Mouse (Mus musculus) hindbrain, embryonic 14.5 days (tissue): Measurements from ENCODE around the gene Smyd4. TPM values are rescaled to one million over a fixed set of nuclear protein-coding genes. Genes with fewer than 3 reads are reported as not detected.

Experiments
- ATAC-seq: fragments of 200-750 bp; cut with Nextera tagmentation; 2 replicates; pipeline ENCODE4 v1.8.0; 2017; ENCODE audit warnings: moderate number of reproducible peaks, mild to moderate bottlenecking, moderate TSS enrichment, moderate library complexity; ENCODE audit not compliant: low FRiP score
- DNase-seq: peaks from one replicate; pipeline ENCODE4 v3.0.0-alpha.2; 2015; ENCODE audit warnings: low spot score
- H3K27ac ChIP-seq: fragments of 300-500 bp; sonication (generic); 2 replicates; pipeline ENCODE4 v1.5.1; 2014; ENCODE audit warnings: mild to moderate bottlenecking, moderate library complexity
- H3K27me3 ChIP-seq: fragments of 300-500 bp; sonication (generic); 2 replicates; pipeline ENCODE4 v1.6.1; 2014; ENCODE audit warnings: mild to moderate bottlenecking, low read length, mixed read lengths; ENCODE audit not compliant: control insufficient read depth, insufficient read depth
- H3K36me3 ChIP-seq: fragments of 300-500 bp; sonication (generic); replicated peaks from 2 replicates; pipeline ENCODE4 v1.6.1; 2014; ENCODE audit not compliant: control insufficient read depth, insufficient read depth
- H3K4me1 ChIP-seq: fragments of 300-500 bp; sonication (generic); replicated peaks from 2 replicates; pipeline ENCODE4 v1.6.1; 2014; ENCODE audit warnings: antibody characterized with exemption, low read length, mixed read lengths; ENCODE audit not compliant: control insufficient read depth, insufficient read depth
- H3K4me2 ChIP-seq: fragments of 300-500 bp; sonication (generic); replicated peaks from 2 replicates; pipeline ENCODE4 v1.6.1; 2014; ENCODE audit warnings: mild to moderate bottlenecking, moderate library complexity
- H3K4me3 ChIP-seq: fragments of 300-500 bp; sonication (generic); replicated peaks from 2 replicates; pipeline ENCODE4 v1.5.1; 2014; ENCODE audit warnings: mild to moderate bottlenecking, low read length
- H3K9ac ChIP-seq: fragments of 300-500 bp; sonication (generic); 2 replicates; pipeline ENCODE4 v1.6.1; 2014
- H3K9me3 ChIP-seq: fragments of 300-500 bp; sonication (generic); 2 replicates; pipeline ENCODE4 v1.6.1; 2016; ENCODE audit warnings: low read length; ENCODE audit not compliant: control insufficient read depth
- WGBS: fragments of 180-500 bp; shearing (Covaris S2); extraction: QIAGEN DNeasy Blood & Tissue Kit; methylation state at CpG from one replicate; pipeline ENCODE4 v1.1.7; 2014; 5-methylcytosine and 5-hydroxymethylcytosine counted together
- polyA plus RNA-seq: library from polyadenylated mRNA; unstranded; fragments of >200 nt; fragmentation: Nextera tagmentation; extraction: Ambion mirVana; gene quantifications from 2 replicates; pipeline ENCODE4 v1.2.1, GENCODE M21; 2014

The Smyd4 gene
- 12.0 and 13.2 TPM in 2 replicates for polyA plus RNA-seq

GRCm38 (mm10) chr11:75348199-75348889 lies at the start of gene Smyd4, which contains the start of gene Rpa1:
Smyd4 (plus strand) TSS chr11:75348433.
Rpa1 (minus strand) TSS chr11:75348324.
- WGBS, result under 1% methylated on average over 56 of the region's 56 CpGs
- peak within 1 kb of the TSS; percentile 62 for H3K4me2 ChIP-seq
- peak within 1 kb of the TSS; percentile 73 for H3K4me3 ChIP-seq
- H3K27ac ChIP-seq, result 0 out of 2 replicates have a peak within 1 kb of the TSS, but pooled peaks have one; percentile 26
- H3K36me3 ChIP-seq, result no peaks in the 10 kb centered on the region
- H3K27me3 ChIP-seq, result no peaks in the 10 kb centered on the region
- H3K9me3 ChIP-seq, result no peaks in the 10 kb centered on the region
- peak within 1 kb of the TSS; percentile 58 for H3K9ac ChIP-seq
- ATAC-seq (peak; percentile 100), DNase-seq (peak; percentile 96)
- peaks cover 7% of the 10 kb centered on the region for H3K4me1 ChIP-seq

DNA sequence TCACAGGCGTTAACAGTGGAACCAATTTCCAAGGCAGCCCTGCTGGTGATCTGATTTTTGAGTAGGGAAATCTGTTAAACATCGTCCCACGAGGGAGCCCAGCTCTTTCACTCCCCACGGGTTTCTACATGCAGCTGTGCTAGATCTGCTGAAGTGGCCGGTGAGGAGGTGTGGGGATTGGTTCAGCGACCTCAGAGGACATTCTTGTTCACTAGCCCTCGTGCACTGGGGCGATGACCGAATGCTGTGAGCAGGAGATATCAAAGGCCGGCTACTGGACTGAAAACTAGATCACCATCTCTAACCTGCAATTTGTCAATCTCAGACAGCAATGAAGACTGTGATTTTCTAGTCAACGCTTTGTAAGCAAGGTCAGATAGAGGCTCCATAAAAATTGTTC lies 49.7 kb upstream of the Smyd4 start:
- 50% methylated on average over 11 of the region's 11 CpGs for WGBS
- ATAC-seq (no peak), DNase-seq (no peak)
- Histone ChIP-seq H3K9ac (no peak overlapping the region), H3K27me3 (no peaks in the 10 kb centered on the region), H3K27ac (no peak overlapping the region), H3K4me1 (peaks cover 25% of the 10 kb centered on the region), H3K9me3 (no peaks in the 10 kb centered on the region), H3K4me3 (no peak overlapping the region), H3K4me2 (no peak overlapping the region), H3K36me3 (peaks cover 16% of the 10 kb centered on the region; the same call in 1 of the 2 replicates)

DNA sequence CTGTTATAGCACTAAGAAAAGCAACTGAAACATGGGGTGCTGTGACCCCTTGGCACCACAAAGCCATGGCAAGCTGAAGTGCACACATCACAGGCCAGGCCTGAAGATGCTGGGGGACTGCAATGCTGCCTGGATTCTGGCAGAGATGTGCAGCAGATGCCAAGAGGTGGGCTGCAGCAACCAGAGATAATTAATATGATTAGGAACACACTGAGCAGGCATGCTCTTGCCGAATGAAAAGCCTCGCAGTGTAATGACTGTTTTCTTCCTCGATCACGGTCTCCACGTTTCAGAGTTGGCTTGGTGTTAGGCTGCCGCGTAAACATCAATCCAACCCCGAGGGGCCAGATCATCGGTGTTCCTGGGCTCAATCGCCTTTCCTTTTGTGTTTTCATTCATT lies 48.4 kb upstream of the Smyd4 start:
- no peak overlapping the region for H3K9ac ChIP-seq
- H3K4me1 ChIP-seq, result peaks cover 17% of the 10 kb centered on the region
- H3K4me3 ChIP-seq, result no peak overlapping the region
- DNase-seq, result no peak
- H3K36me3 ChIP-seq, result peaks cover 16% of the 10 kb centered on the region; the same call in 1 of the 2 replicates
- H3K4me2 ChIP-seq, result no peak overlapping the region
- H3K9me3 ChIP-seq, result no peaks in the 10 kb centered on the region
- H3K27me3 ChIP-seq, result no peaks in the 10 kb centered on the region
- 50% methylated on average over 10 of the region's 10 CpGs for WGBS
- ATAC-seq, result peak; percentile 53; the same call in 1 of the 2 replicates
- peak overlapping the region; percentile 70 for H3K27ac ChIP-seq

GRCm38 (mm10) chr11:75300954-75301353 lies 47.3 kb upstream of the Smyd4 start:
- peaks cover 25% of the 10 kb centered on the region for H3K36me3 ChIP-seq
- H3K9ac ChIP-seq, result no peak overlapping the region
- DNase-seq, result no peak
- H3K27ac ChIP-seq, result peak overlapping the region; percentile 70
- H3K4me1 ChIP-seq, result peaks cover 16% of the 10 kb centered on the region
- WGBS, result 74% methylated on average over 9 of the region's 9 CpGs
- no peak overlapping the region for H3K4me3 ChIP-seq
- no peak for ATAC-seq
- H3K4me2 ChIP-seq, result no peak overlapping the region
- H3K9me3 ChIP-seq, result no peaks in the 10 kb centered on the region
- H3K27me3 ChIP-seq, result no peaks in the 10 kb centered on the region

DNA sequence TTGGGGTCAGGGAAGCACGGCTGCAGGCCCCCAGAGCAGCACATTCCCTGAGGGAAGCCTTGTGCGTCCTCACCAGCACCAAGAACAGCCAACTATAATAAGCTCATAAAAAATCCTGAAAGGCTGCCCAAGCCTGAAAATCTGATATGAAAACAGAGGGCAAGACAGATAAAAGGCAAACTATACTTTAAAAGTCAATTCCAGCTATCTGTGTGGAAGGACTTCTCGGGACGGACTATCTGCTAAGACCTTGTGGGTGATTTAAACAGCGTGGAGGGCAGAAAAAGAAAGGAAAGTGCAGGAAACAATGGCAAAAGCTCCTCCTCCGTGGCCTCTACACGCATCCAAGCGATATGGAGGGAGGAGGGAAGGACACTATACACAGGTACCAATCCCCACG lies 43.4 kb upstream of the Smyd4 start:
- Histone ChIP-seq H3K27ac (no peak overlapping the region), H3K9me3 (no peaks in the 10 kb centered on the region), H3K4me1 (peaks cover 10% of the 10 kb centered on the region; the same call in 1 of the 2 replicates), H3K36me3 (peaks cover 57% of the 10 kb centered on the region), H3K27me3 (no peaks in the 10 kb centered on the region), H3K9ac (no peak overlapping the region), H3K4me2 (no peak overlapping the region), H3K4me3 (no peak overlapping the region)
- WGBS, result 84% methylated on average over 9 of the region's 9 CpGs
- ATAC-seq (no peak), DNase-seq (no peak)

- Histone ChIP-seq H3K9ac (no peak overlapping the region), H3K9me3 (no peaks in the 10 kb centered on the region), H3K4me2 (no peak overlapping the region), H3K36me3 (peaks cover 78% of the 10 kb centered on the region), H3K4me3 (no peak overlapping the region), H3K4me1 (no peaks in the 10 kb centered on the region), H3K27ac (no peak overlapping the region), H3K27me3 (no peaks in the 10 kb centered on the region)
- no peak for ATAC-seq
- no peak for DNase-seq
- 75% methylated on average over 4 of the region's 4 CpGs for WGBS
Observed at GRCm38 (mm10) chr11:75308650-75309049, 39.6 kb upstream of the Smyd4 start.

GRCm38 (mm10) chr11:75310813-75311212 lies 37.4 kb upstream of the Smyd4 start:
- Histone ChIP-seq H3K4me3 (no peak overlapping the region), H3K9ac (no peak overlapping the region), H3K36me3 (peaks cover 84% of the 10 kb centered on the region), H3K27me3 (no peaks in the 10 kb centered on the region), H3K27ac (no peak overlapping the region), H3K4me2 (no peak overlapping the region), H3K9me3 (no peaks in the 10 kb centered on the region), H3K4me1 (no peaks in the 10 kb centered on the region)
- no peak for ATAC-seq
- WGBS, result 85% methylated on average over 8 of the region's 8 CpGs
- no peak for DNase-seq

- H3K9ac ChIP-seq, result no peak overlapping the region
- ATAC-seq (no peak), DNase-seq (no peak)
- peaks cover 80% of the 10 kb centered on the region for H3K36me3 ChIP-seq
- no peak overlapping the region for H3K4me2 ChIP-seq
- H3K4me1 ChIP-seq, result no peaks in the 10 kb centered on the region
- no peaks in the 10 kb centered on the region for H3K9me3 ChIP-seq
- no peak overlapping the region for H3K27ac ChIP-seq
- 85% methylated on average over 6 of the region's 6 CpGs for WGBS
- H3K27me3 ChIP-seq, result no peaks in the 10 kb centered on the region
- H3K4me3 ChIP-seq, result no peak overlapping the region
Observed at GRCm38 (mm10) chr11:75311751-75312150, 36.5 kb upstream of the Smyd4 start.

DNA sequence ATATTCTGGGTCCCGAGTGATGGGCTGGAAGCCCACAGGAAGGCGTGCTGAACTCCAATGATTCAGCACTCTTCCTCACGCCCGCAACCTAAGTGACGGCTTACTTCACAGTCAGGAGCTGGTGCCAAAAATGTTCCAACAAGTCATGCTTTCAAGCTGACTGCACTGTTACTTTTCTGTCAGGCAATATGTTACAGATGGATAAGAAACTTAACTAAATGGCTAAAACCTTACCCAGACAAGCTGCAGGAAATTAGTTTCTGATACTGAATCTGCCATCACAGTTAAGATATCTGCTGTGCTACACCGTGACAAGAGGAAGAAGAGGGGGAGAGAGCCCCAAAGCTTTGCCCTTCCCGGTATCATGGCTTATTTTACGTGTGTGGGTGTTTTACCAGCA lies 34.4 kb upstream of the Smyd4 start:
- 93% methylated on average over 8 of the region's 8 CpGs for WGBS
- ATAC-seq (no peak), DNase-seq (no peak)
- no peak overlapping the region for H3K9ac ChIP-seq
- peaks cover 7% of the 10 kb centered on the region; the same call in 1 of the 2 replicates for H3K4me1 ChIP-seq
- H3K27me3 ChIP-seq, result no peaks in the 10 kb centered on the region
- H3K9me3 ChIP-seq, result no peaks in the 10 kb centered on the region
- H3K4me2 ChIP-seq, result no peak overlapping the region
- no peak overlapping the region for H3K4me3 ChIP-seq
- peaks cover 71% of the 10 kb centered on the region for H3K36me3 ChIP-seq
- no peak overlapping the region for H3K27ac ChIP-seq
